Mouse (Mus musculus): ENCODE measurements at regions not wholly inside any gene's neighbourhood (a gene's known extent, or its start where the extent isn't known, plus 50 kb on each side); places are given as distances from the start of the nearest gene placed in this dataset.

DNA sequence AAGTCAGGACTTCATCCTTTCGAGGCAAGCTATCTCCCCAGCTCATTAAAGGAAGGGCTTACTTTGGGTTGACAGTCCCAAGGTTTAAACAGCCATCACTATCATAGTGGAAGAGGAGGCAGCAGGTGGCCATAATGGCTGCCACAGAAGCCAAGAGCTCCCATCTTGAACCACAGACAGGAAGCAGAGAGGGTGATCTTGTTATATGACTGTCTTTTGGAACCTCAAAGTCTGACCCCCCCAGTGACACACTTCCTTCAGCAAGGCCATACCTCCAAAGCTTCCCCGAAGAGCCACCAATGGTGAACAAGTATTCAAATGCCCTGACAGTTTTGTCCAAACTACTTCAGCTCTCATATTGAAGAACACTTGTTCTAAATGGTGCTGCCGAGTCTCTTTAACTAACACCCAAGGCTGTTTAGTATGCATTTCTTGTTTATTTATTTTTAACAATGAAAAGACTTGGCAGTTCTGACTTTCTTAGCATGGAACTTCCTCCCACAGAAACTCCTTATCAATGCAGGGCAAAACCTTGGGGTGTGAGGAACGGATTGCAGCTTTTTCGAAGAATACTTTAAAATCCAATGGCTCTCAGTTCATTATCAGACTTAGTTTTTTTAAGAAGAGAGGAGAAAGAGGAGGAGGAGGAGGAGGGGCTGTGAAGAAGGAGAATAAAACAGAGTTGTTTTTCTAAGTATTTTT, 79.8 kb upstream of the Tnik start:
- TF ChIP-seq CTCF (IDR thresholded peaks at IDR 0.05) = no peak
- H3K27ac ChIP-seq = no peak overlapping the region
- intact Hi-C loops (cut with DNase I) = no loop called here
- DNase-seq = no peak
- H3K4me3 ChIP-seq = no peak overlapping the region

DNA sequence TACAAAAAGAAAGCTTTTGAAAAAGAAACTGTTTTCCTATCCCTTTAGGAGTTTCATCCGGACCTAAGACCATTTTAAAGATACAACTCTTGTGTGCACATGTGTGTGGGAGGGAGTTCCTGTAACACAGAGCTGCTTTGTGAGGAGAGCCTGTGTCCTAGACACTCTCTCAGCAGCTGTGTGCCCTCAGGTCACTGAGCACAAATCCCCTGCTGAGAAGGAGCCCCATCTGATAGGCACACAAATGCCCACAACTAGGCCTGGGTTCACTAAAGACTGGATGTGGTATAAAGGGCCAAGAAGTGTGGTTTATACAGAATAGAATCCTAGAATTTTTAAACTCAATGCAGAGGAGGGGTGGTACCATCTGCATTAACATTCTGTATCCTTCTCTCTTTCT, 77.5 kb upstream of the Tnik start:
- TF ChIP-seq CTCF (IDR thresholded peaks at IDR 0.05) = no peak

DNA sequence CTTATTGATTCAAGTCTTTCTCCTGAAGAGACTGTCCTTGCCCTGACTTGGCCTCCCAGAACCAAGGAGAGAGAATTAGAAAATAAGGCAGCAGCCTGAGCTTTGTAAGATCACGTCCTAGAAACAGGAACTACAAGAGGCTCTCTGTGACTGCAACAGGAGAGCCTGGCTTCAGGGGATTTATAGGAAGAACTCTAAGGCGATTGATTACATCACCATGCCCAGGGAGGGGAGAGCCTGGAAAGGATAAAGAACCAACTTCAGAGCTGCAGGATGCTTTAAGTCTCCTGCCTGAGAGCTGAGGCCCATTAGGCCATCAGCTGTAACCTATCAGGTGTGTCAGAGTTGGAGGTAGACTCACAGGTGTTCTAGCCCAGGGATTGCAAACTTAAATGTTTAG, 77.1 kb upstream of the Tnik start:
- Histone ChIP-seq H3K4me3 (no peak overlapping the region), H3K27ac (no peak overlapping the region)
- no peak for DNase-seq
- intact Hi-C loops (cut with DNase I) = no loop called here
- TF ChIP-seq CTCF (IDR thresholded peaks at IDR 0.05) = no peak

More for the DNA sequence above, 77.5 kb upstream of the Tnik start:
- Histone ChIP-seq H3K27ac (no peak overlapping the region), H3K4me3 (no peak overlapping the region)
- DNase-seq = no peak
- intact Hi-C loops (cut with DNase I) = no loop called here

DNA sequence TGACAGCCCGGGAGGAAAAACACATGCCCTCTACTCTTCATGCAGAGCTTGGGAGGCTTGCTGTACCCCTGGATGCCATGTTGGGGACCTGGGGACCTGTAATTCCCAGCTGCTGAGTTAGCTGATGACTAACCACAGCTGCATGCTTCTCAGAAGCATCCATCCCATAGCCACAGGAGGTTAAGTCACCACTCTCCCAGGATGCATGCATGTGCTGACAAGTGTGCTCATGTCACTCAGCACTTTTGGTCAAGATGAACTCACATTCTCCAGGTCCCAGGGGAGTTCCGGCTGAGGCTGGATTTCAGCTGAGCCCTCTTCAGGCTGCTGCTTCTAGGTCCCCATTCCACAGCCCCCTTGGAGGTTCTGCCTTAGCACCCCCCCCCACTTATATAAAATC, 73.6 kb upstream of the Tnik start:
- Histone ChIP-seq H3K4me3 (no peak overlapping the region), H3K27ac (no peak overlapping the region)
- TF ChIP-seq CTCF (IDR thresholded peaks at IDR 0.05) = no peak
- intact Hi-C loops (cut with DNase I) = no loop called here
- DNase-seq = no peak

DNA sequence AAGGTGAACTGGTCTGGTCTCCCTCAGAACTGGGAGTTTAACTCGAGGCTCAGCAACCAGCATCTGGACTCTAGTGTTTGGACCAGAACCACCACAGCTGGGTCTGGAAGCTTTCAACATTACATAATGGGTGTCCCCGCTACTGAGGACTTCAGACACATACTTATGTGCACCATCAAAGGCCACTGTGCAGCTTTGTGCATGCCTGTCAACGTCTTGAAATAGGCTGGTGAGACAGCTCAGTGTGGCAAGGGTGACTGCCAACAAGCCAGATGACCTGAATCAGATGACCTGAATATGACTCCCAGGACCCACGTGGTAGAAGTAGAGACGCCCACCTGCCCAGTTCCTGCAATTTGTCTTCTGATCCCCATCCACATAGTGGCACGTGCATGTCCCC, 72.8 kb upstream of the Tnik start:
- DNase-seq = peak; percentile 50
- no peak for TF ChIP-seq CTCF (IDR thresholded peaks at IDR 0.05)
- Histone ChIP-seq H3K27ac (0 out of 2 replicates have a peak overlapping the region, but pooled peaks have one; percentile 8), H3K4me3 (no peak overlapping the region)
- intact Hi-C loops (cut with DNase I) = no loop called here

DNA sequence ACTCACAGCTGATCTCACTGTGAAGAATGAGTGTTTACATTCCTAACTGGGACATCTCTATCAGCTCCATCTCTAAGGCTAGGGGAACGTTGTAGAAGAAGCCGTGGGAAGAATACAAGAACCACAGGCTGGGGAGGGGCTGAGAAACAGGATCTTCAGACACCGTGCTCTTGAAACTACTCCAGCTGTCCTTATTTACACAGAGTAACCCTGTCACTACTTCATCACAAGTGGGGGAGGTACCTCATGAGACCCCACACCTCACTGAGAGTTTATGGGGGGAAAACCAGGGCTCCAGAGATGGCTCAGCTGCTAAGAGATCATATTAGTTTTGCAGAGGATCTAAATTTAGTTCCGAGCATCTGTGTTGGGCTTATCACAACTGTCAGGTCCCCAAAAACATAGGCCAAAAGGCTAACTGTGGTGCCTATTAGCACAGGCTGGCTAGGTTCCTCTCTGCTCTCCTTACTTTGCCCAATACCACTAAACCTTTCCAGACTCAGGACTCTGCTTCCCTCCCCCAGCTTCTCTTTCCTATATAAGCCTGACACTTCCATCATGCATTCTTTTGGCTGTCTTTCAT, 68.5 kb upstream of the Tnik start:
- DNase-seq = no peak
- TF ChIP-seq CTCF (IDR thresholded peaks at IDR 0.05) = no peak
- H3K27ac ChIP-seq = peak overlapping the region; percentile 12; the same call in 1 of the 2 replicates
- H3K4me3 ChIP-seq = no peak overlapping the region
- intact Hi-C loops (cut with DNase I) = no loop called here

DNA sequence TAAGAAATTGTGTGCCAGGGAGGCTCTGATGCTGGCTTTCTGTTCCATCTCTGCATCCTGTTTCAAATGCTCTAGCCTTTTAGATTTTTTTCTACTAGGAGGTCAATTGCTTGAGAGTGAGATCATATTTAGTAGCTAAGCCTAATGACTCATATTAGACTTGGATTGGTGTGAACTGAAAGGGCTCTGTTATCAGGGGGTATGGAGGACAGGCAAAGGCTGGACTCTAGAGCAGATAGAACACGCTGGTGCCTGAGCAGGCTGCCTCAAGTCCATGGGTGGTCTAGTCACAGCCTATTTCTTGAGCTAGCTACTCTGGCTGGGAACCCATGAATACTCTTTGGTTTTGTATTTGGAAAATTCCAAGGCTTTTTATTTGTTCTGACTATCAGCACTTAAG, 66.2 kb upstream of the Tnik start:
- no peak for TF ChIP-seq CTCF (IDR thresholded peaks at IDR 0.05)
- H3K27ac ChIP-seq = no peak overlapping the region
- intact Hi-C loops (cut with DNase I) = no loop called here
- no peak for DNase-seq
- H3K4me3 ChIP-seq = no peak overlapping the region

DNA sequence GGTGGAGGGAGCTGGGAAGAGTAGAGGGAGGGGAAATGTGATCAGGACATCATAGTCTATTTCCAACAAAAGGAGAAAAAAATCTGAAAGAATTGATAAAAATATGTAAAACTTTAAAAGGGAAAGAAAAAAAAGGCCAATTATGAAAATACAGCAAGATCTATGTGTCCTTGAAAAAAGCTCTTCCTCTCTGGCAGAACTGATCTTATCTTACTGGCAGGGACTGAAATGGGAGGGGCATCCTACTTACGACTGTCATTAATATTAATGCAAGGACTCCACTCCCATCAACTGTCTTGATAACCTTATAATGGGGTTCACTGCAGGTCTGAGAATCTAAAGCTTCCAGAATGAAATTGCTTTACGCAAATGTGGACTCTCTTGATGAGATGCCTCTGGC, 53.7 kb upstream of the Tnik start:
- H3K4me3 ChIP-seq = no peak overlapping the region
- intact Hi-C loops (cut with DNase I) = no loop called here
- no peak overlapping the region for H3K27ac ChIP-seq
- no peak for TF ChIP-seq CTCF (IDR thresholded peaks at IDR 0.05)
- DNase-seq = no peak

DNA sequence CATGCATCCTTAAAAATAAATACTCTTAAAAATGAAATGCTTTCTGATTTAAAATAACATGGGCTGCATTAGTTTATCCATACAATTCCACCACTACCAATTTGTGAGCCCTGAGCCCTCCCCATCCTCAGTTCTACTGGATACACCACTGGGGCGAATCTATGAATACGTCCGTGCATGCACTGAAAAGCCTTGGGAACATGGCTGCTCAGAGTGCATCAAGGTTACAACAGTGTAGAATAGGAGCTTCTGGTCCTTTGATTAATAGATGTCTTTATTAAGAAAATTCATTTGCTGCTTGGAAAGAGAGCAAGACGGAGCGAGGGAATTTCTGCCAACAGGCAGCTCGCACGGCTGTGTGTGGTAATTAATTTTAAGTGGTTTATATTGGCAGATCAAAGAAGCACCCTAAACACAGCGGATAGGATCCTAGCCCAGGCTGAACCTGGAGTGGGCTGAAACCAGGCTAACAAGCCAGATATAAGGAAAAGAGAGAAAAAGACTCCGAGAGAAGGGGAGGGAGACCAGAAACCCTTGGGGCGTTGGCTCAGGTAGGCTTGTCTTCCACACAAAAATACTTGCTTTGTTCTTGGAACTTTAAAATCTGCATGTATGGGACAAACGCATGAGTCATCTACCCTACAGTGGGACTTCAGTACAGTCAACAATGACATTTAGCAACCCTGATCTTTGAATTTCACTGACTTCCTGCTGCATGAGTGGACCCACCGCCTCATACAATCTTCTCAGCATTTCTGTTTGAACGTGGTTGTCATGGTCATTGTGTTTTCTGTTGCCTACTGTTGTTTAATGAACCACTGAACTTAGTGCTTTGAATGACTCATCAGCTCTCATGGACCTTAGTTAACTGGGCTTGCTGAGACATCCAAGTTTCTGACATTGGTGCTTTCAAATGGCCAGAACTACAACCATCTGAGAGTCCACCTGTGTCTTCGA, 51.9 kb upstream of the Tnik start:
- H3K4me3 ChIP-seq = no peak overlapping the region
- H3K27ac ChIP-seq = no peak overlapping the region
- TF ChIP-seq CTCF (IDR thresholded peaks at IDR 0.05) = no peak
- intact Hi-C loops (cut with DNase I) = no loop called here
- no peak for DNase-seq

Data from gastrocnemius, adult 2 months (tissue).